Mouse (Mus musculus) testis, postnatal 14 days (tissue): ENCODE measurements around the gene 1700003E16Rik.
A peak's percentile ranks its signal among the peaks of the same experiment; 100 is the strongest.

ENCODE experiments used
- DNase-seq: peaks from one replicate; pipeline ENCODE4 v3.0.0; 2021; ENCODE audit warnings: low spot score

1700003E16Rik gene

GRCm38 (mm10) chr6:83156259-83156684 lies at the start of gene 1700003E16Rik, which contains the start of gene Wdr54:
1700003E16Rik (plus strand) TSS chr6:83156404.
Wdr54 (minus strand) TSS chr6:83156397.
- DNase-seq, result peak; percentile 78

- DNase-seq, result peak; percentile 74
Measured at GRCm38 (mm10) chr6:83107566-83108400, 48.4 kb upstream of the 1700003E16Rik start.

- DNase-seq, result peak; percentile 83
Measured at GRCm38 (mm10) chr6:83108762-83109668, 47.2 kb upstream of the 1700003E16Rik start, which contains the start of gene Mrpl53. Mrpl53 (plus strand) TSS chr6:83109040.

- DNase-seq, result no peak
Measured at GRCm38 (mm10) chr6:83111510-83112136, 44.6 kb upstream of the 1700003E16Rik start.

- DNase-seq, result peak; percentile 90
Measured at GRCm38 (mm10) chr6:83115011-83115671, 41.1 kb upstream of the 1700003E16Rik start, which contains the start of gene Mogs. Mogs (plus strand) TSS chr6:83115496.

- peak; percentile 50 for DNase-seq
Measured at GRCm38 (mm10) chr6:83115682-83116372, 40.4 kb upstream of the 1700003E16Rik start.

GRCm38 (mm10) chr6:83116373-83117164 lies 39.6 kb upstream of the 1700003E16Rik start:
- DNase-seq, result no peak

- DNase-seq, result no peak
Measured at GRCm38 (mm10) chr6:83117165-83117438, 39.1 kb upstream of the 1700003E16Rik start.

GRCm38 (mm10) chr6:83117616-83118015 lies 38.6 kb upstream of the 1700003E16Rik start:
- DNase-seq, result peak; percentile 12

- no peak for DNase-seq
Measured at GRCm38 (mm10) chr6:83118369-83118768, 37.8 kb upstream of the 1700003E16Rik start.

GRCm38 (mm10) chr6:83118825-83119733 lies 37.1 kb upstream of the 1700003E16Rik start:
- DNase-seq, result no peak

GRCm38 (mm10) chr6:83119734-83120051 lies 36.5 kb upstream of the 1700003E16Rik start:
- no peak for DNase-seq

- DNase-seq, result peak; percentile 97
Measured at GRCm38 (mm10) chr6:83120930-83121862, 35.0 kb upstream of the 1700003E16Rik start, which contains the start of gene Wbp1. Wbp1 (minus strand) TSS chr6:83121559.

- DNase-seq, result no peak
Measured at GRCm38 (mm10) chr6:83121863-83122710, 34.1 kb upstream of the 1700003E16Rik start.

- no peak for DNase-seq
Measured at GRCm38 (mm10) chr6:83122961-83123360, 33.2 kb upstream of the 1700003E16Rik start.

GRCm38 (mm10) chr6:83124851-83125312 lies 31.3 kb upstream of the 1700003E16Rik start:
- DNase-seq, result peak; percentile 90

GRCm38 (mm10) chr6:83125331-83125730 lies 30.9 kb upstream of the 1700003E16Rik start, which contains the start of gene Ino80b:
Ino80b (minus strand) TSS chr6:83125431.
- DNase-seq, result no peak
